Mouse (Mus musculus): ENCODE measurements at regions not wholly inside any gene's neighbourhood (a gene's known extent, or its start where the extent isn't known, plus 50 kb on each side); places are given as distances from the start of the nearest gene placed in this dataset.
"Not testable (repeated sequence)": the region's sequence is repeated elsewhere in the genome, so short reads cannot be mapped to it uniquely, and the experiment has no call there.

DNA sequence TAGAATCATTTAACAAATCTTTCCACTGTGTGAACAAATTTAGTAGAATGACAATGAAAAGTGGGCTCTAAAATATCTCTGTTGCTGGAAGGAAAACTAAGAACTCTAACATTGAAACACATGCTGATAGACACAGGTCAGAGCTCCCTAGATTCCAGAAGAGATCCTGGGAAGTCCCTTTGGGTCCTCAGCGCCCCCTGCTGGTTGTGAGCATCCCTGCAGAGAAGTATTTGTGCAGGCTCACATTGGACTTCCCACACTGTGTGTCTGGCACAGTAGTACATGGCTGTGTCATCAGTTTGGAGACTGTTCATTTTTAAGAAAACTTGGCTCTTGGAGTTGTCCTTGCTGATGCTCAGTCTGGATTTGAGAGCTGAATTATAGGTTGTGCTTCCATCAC lies 172.7 kb downstream of the Adam6a start:
- not testable (repeated sequence) for TF ChIP-seq CTCF (IDR thresholded peaks at IDR 0.05; ENCODE audit: insufficient read depth, low read length); POLR2A (IDR thresholded peaks at IDR 0.05; ENCODE audit: borderline replicate concordance, extremely low read depth, low read depth, low read length)

Data from lung, adult 2 months (tissue).